In the genomic region with DNA sequence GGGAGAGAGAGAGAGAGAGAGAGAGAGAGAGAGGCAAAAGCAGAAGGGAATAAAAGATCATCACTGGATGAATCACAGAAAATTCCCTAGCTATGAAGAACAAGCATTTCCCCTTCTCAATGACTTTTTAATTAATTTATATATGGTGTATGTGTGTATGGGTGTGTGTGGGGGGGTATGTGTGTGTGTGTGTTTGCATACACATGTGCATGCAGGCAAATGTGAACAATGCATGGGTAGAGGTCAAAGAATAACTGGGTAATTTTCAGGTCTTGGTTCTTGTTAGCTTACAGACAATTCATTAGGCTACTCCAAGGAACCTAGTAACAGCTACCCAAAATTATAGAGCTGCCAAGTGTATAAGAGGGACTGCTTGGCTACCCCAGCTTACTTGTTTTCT, we compare ENCODE assay signal across 26 mouse cellular contexts. TPM values are rescaled to one million over a fixed set of nuclear protein-coding genes. Genes with fewer than 3 reads are reported as not detected.
"Had no signal": no experiment of that assay in that cellular context is flagged by ENCODE, and none has a peak within 500 bp of the region (broad histone marks: within the 10 kb centered on the region; RNA-seq: fewer than 3 reads in every experiment).

No protein-coding gene starts in this region.

- DNase-seq: gastrocnemius, adult 2 months; gastrocnemius, postnatal 10 days; gastrocnemius, postnatal 25 days; heart, adult 18-20 months; heart, postnatal 10 days; heart, postnatal 4 days; kidney, adult 18-20 months; kidney, adult 8-10 months; kidney, postnatal 10 days; kidney, postnatal 25 days; kidney, postnatal 4 days; layer of hippocampus, adult 9-11 months; layer of hippocampus, postnatal 36 days; left cerebral cortex, postnatal 4 days had no signal

- H3K9me3 ChIP-seq: heart, embryonic 10.5 days; heart, embryonic 12.5 days; hindbrain, embryonic 10.5 days; hindbrain, embryonic 12.5 days; intestine, embryonic 15.5 days; limb, embryonic 13.5 days; limb, embryonic 15.5 days had no signal

- H3K27me3 ChIP-seq: heart, embryonic 12.5 days; hindbrain, embryonic 12.5 days; intestine, embryonic 15.5 days; limb, embryonic 13.5 days; limb, embryonic 15.5 days had no signal

- H3K4me2 ChIP-seq: heart, embryonic 12.5 days; hindbrain, embryonic 12.5 days; hindbrain, embryonic 14.5 days; intestine, embryonic 15.5 days; limb, embryonic 13.5 days; limb, embryonic 15.5 days had no signal

- H3K27ac ChIP-seq: gastrocnemius, adult 2 months; heart, embryonic 10.5 days; hindbrain, embryonic 10.5 days; hindbrain, embryonic 12.5 days; hindbrain, embryonic 14.5 days; intestine, embryonic 15.5 days; limb, embryonic 13.5 days; limb, embryonic 15.5 days had no signal

- H3K4me1 ChIP-seq: limb, embryonic 15.5 days had no signal

- H3K36me3 ChIP-seq: heart, embryonic 10.5 days; heart, embryonic 12.5 days; hindbrain, embryonic 10.5 days; hindbrain, embryonic 12.5 days; intestine, embryonic 15.5 days; limb, embryonic 13.5 days; limb, embryonic 15.5 days had no signal

- ATAC-seq: hindbrain, embryonic 16.5 days; inflammation-experienced regulatory T-cells, adult 6 months had no signal

- H3K4me3 ChIP-seq: gastrocnemius, adult 2 months; heart, embryonic 10.5 days; heart, embryonic 12.5 days; hindbrain, embryonic 10.5 days; hindbrain, embryonic 12.5 days; intestine, embryonic 15.5 days; limb, embryonic 13.5 days; limb, embryonic 15.5 days had no signal

- H3K9ac ChIP-seq: heart, embryonic 12.5 days; hindbrain, embryonic 12.5 days; hindbrain, embryonic 14.5 days; intestine, embryonic 15.5 days; limb, embryonic 13.5 days; limb, embryonic 15.5 days had no signal

RNA-seq across cellular contexts. Expression of a gene that starts 28.6 kb away (rescaled TPM):
- total RNA-seq: granulocyte monocyte progenitor cell, adult 5-6 weeks had no signal

RNA-seq across cellular contexts. Expression of a gene that starts 46.2 kb away (rescaled TPM):
- total RNA-seq: granulocyte monocyte progenitor cell, adult 5-6 weeks had no signal
- polyA plus RNA-seq: hindbrain, embryonic 10.5 days; limb, embryonic 11.5 days had no signal
